Mouse (Mus musculus): ENCODE results near the gene Vamp5.
A peak's percentile ranks its signal among the peaks of the same experiment; 100 is the strongest.

The Vamp5 gene

DNA sequence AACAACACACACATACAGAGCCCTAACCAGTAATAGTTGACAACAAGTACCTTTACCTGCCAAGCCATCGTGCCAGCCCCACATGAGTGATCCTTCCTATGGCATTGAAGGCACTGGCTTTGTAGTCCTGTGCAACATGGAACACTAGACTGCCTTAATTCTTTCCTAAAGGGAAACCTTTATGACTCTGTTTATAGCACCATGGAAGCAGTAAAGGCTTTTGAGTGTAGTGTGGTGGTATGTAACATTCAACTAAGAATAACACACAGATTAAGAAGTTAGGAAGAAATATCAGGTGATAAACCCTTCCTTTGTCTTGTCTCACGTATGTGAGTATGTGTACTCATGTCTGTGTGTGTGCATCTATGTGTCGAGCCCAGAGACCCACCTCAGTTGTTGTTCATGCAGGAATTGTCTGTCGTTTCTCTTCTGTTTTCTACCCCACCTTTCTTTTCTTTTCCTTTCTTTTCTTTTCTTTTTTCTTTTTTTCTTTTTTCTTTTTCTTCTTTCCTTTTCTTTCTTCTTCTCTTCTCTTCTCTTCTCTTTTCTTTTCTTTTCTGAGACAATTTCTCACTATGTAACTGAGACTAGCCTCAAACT, 13.3 kb downstream of the Vamp5 start, which contains the start of gene Rnf181:
TSS of gene Rnf181 (minus strand) at position 113 of the 600 bp plus-strand sequence.
- no peak for DNase-seq (ENCODE audit: extremely low spot score, low read depth, low spot score)

- DNase-seq (ENCODE audit: extremely low spot score, low read depth, low spot score), result no peak
These were observed 14.0 kb downstream of the Vamp5 start for GRCm38 (mm10) chr6:72366304-72366703.

GRCm38 (mm10) chr6:72364985-72365384, 15.3 kb downstream of the Vamp5 start:
- DNase-seq (ENCODE audit: extremely low spot score, low read depth, low spot score), result no peak

DNA sequence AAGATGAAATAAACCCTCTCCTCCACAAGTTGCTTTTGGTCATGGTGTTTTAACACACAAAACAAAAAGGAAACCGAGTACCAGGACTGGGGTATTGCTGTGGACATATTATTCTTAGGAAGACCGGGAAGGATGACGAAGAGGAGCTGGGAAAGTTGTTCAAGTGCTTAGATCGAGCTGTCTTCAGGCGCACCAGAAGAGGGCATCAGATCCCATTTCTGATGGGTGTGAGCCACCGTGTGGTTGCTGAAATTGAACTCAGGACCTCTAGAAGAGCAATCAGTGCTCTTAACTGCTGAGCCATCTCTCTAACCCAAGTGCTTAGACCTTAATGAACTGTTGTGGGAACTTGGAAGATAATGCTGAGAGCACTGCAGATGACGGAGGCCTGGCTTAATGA, 16.3 kb downstream of the Vamp5 start:
- DNase-seq (ENCODE audit: extremely low spot score, low read depth, low spot score), result no peak

GRCm38 (mm10) chr6:72362132-72363028, 17.9 kb downstream of the Vamp5 start:
- peak; percentile 94 for DNase-seq (ENCODE audit: extremely low spot score, low read depth, low spot score)

DNA sequence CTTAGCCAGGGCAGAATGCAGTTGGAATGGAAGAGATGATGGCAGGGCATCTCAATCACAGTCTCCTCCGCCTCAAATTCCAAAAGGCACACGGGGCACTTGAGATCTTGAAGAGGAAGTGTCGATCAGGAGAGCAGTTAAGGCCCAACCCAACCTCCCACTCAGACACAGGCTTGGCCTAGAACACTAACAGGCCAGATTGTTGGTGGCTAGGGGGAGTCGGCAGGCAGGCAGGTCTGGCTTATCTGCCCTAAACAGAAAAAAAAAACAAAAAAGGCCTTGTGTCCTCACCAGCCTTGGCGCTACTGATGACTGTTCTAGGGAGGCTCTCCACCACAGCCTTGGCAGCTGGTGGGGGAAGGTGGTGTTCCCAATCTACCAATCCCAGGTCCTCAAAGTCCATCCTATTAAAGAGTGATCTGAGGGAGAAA, 19.1 kb downstream of the Vamp5 start:
- DNase-seq (ENCODE audit: extremely low spot score, low read depth, low spot score), result no peak

DNA sequence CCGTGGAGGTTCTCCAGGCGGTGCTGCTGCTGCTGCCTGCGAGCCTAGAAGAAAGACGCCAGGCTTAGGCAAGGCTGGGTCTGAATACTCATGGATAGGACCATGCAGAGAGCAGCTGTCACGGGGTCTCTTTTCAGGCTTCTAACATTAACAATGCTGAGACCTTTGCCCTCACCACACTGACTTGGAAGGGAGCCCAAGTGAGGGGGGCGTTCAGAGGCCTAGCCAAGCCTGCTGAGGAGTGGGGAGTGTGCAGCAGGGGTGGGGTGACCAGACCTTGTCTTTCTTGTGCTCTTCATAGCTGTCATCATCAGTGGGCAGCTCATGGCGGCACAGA, 19.7 kb downstream of the Vamp5 start:
- no peak for DNase-seq (ENCODE audit: extremely low spot score, low read depth, low spot score)

DNA sequence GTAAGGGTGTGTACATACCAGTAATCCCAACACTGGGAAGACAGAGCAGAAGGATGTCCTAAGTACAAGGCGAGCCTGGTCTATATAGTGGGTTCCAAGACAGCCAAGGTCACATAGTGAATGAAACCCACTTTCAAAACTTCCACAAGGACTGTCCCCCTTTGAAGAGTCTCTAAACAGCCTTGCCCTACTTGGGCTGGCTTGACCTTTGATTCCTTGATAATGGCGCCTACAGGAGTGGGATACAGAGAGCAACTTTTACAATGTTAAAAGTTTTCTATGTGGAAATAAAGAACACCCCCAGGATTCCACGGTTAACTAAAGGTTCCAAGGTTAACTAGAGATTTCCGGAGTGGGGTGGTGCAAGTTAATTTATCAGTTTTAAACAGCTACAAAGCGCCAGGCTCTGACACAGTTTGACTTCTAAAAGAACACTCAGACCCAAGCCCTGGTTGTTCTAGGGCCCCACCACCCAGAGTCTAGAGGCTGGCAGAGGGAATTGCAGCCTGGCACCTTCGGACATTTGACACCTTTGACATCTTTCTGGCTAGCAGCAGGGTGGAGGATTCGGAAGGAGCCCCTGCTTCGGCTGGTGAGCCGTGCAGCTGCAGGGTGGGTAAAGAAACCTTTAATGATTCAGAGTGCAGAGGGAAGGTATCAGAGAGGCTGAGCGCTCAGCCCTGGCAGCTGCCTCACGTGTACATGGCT, 20.2 kb downstream of the Vamp5 start:
- DNase-seq (ENCODE audit: extremely low spot score, low read depth, low spot score), result no peak

- no peak for DNase-seq (ENCODE audit: extremely low spot score, low read depth, low spot score)
These were observed 20.9 kb downstream of the Vamp5 start for GRCm38 (mm10) chr6:72359343-72359742.

- DNase-seq (ENCODE audit: extremely low spot score, low read depth, low spot score), result no peak
These were observed 22.0 kb downstream of the Vamp5 start for GRCm38 (mm10) chr6:72358086-72358764.

DNA sequence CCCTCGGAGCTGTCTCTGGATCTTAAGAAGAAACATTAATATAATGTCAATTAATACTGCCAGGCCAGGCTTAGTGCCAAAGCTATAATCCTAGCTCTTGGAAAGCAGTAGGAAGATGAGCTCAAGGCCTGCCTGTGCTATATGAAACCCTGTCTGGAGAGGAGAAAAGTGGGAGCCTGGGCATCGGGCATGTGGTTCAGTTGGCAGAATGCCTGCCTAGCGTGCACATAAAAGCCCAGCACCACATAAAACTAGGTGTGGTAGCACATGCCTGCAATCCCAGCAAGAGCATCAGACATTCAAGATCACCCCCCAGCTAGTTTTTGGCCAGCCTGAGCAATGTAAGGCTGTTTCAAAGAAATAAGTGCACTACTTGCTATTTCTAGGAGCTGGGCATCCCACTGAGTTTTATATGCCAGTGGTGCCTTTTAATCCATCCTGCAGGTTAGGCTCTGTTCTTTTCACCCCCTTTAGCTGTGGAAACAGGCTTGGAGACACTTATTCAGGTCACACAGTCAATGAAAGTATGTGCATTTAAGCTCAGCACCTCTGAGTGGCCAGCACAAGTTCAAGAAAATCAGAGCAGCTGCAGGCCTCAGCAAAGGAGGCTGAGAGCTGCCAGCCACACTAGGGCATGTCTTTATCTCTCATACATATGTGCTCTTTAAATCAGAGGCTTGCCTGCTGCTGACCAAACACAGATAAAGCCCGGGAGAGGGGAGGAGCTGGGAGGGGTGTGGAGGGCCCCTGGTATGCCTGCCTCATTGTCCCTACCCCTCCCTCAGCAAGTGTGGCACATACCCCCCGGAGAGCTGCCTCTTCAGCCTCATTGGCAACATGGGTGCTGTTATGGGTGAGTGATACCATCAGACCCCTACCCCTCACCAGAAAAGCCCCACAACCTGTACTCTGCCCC, 22.8 kb downstream of the Vamp5 start:
- DNase-seq (ENCODE audit: extremely low spot score, low read depth, low spot score), result no peak

- no peak for DNase-seq (ENCODE audit: extremely low spot score, low read depth, low spot score)
These were observed 24.2 kb downstream of the Vamp5 start for GRCm38 (mm10) chr6:72356001-72356532.

GRCm38 (mm10) chr6:72355066-72355911, 25.0 kb downstream of the Vamp5 start, which contains the start of gene Tmem150a:
Gene Tmem150a, plus strand, starts transcription at chr6:72355447.
- no peak for DNase-seq (ENCODE audit: extremely low spot score, low read depth, low spot score)

DNA sequence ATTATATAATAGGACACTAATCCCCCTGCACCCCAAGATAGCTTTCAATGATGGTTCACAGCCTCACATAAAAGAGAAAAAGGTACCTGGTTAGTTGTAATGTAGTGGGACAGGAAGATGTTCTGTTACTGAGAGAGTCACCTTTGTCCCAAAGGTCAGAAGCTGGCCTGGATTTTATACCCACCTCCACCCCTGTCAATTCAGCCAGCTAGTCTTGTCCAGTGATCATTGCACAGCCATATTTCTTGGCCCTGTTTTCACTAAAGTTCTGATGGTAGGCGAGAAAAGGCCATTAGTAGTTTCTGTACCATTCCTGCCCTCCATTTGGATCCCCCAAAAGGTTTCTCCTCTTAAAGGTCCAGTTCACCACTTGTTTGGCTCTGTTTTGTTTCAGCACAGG, 26.2 kb downstream of the Vamp5 start:
- no peak for DNase-seq (ENCODE audit: extremely low spot score, low read depth, low spot score)

DNA sequence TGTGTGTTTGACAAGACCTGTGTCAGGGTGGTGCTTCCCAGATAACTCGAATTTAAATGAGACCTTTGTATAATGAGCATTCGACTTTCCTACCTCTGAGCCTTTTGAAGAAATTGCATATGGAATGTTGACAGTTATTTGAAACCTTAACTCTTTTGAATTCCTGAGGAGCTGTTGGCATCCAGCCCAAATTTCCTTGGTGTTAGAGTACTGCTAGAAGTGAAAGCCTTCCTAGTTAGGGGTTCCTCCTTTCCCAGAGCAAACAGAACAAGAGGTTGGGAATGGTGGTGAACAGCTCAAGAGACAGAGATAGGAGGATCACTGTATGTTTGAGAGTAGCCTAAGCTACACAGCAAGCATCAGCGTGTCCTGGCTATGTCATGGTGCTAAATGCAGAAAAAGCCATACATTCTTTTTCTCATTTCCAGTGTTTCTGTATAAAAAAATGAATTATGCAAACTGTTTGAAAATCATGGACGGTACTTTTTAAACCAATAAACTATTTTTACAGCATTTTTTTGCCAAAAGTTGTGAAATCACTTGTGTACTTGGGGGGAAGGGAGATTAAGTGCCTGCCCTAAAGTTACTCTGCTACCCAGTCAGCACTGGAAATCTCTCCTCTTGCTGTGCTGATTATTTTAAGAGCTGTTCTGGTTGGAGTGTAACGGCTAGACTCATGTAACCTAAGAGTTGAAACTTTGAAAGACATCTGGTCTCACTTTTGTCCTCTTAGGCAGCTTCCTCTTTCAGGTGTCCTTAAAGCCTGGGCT, 27.4 kb downstream of the Vamp5 start:
- DNase-seq (ENCODE audit: extremely low spot score, low read depth, low spot score), result no peak

DNA sequence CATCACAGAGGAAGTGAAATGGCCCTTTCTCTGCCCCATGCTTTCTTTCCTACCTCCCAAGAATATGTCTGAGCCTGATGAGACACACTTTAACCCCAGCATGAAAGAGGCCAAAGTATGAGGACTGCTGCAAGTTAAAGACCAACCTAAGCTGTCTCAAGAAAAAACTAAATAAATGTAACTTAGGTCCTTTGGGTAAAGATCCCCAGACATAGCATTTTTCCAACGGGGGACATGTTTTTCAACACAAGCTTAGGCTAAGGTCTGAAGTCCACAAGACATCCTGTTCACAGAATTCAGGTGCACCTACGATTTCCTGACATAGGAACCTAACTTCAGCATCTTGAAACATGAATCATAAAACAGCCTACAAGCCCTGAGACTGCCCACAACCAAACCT, 30.1 kb downstream of the Vamp5 start:
- no peak for DNase-seq (ENCODE audit: extremely low spot score, low read depth, low spot score)

- no peak for DNase-seq (ENCODE audit: extremely low spot score, low read depth, low spot score)
These were observed 31.9 kb downstream of the Vamp5 start for GRCm38 (mm10) chr6:72348411-72348810.
